Mouse (Mus musculus) heart, embryonic 12.5 days (tissue): ENCODE data around the gene Zfp980. TPM values are rescaled to one million over a fixed set of nuclear protein-coding genes. Genes with fewer than 3 reads are reported as not detected.

Experiments used
- polyA plus RNA-seq: library from polyadenylated mRNA; unstranded; fragments of >200 nt; fragmentation: Nextera tagmentation; extraction: Ambion mirVana; gene quantifications from 2 replicates; pipeline ENCODE4 v1.2.1, GENCODE M21; 2016

Zfp980 gene
- polyA plus RNA-seq, 1 experiment from 2014 or later: not detected

Other genes starting within 250 kb of the Zfp980 start
- not detected in 2 replicates for gene Zfp990, start 159.9 kb upstream of the Zfp980 start, polyA plus RNA-seq
- gene Gm13212, start 85.5 kb upstream of the Zfp980 start, polyA plus RNA-seq: 3.6 and 3.9 TPM in 2 replicates
- not detected in 2 replicates for gene Zfp986, start 198.1 kb downstream of the Zfp980 start, polyA plus RNA-seq